Mouse (Mus musculus) fibroblast of lung, adult 2 months (primary cell): ENCODE results near the gene 2010111I01Rik.
"Not testable (repeated sequence)": the region's sequence is repeated elsewhere in the genome, so short reads cannot be mapped to it uniquely, and the experiment has no call there.

Experiments used
- DNase-seq: peaks from one replicate; pipeline ENCODE4 v3.0.0-alpha.2; 2011; ENCODE audit warnings: low read depth

2010111I01Rik gene

GRCm38 (mm10) chr13:63350076-63350475, 385.4 kb downstream of the 2010111I01Rik start:
- no peak for DNase-seq

- not testable (repeated sequence) for DNase-seq
Observed at GRCm38 (mm10) chr13:63353312-63353711, 388.6 kb downstream of the 2010111I01Rik start.

- DNase-seq = no peak
Observed at GRCm38 (mm10) chr13:63356101-63356500, 391.4 kb downstream of the 2010111I01Rik start.

GRCm38 (mm10) chr13:63356558-63356957, 391.9 kb downstream of the 2010111I01Rik start:
- DNase-seq = no peak

GRCm38 (mm10) chr13:63359393-63359792, 394.7 kb downstream of the 2010111I01Rik start:
- no peak for DNase-seq

- DNase-seq = no peak
Observed at GRCm38 (mm10) chr13:63360111-63360885, 395.6 kb downstream of the 2010111I01Rik start.

- no peak for DNase-seq
Observed at GRCm38 (mm10) chr13:63361755-63362154, 397.1 kb downstream of the 2010111I01Rik start.

GRCm38 (mm10) chr13:63373460-63374166, 408.9 kb downstream of the 2010111I01Rik start:
- no peak for DNase-seq
